Mouse (Mus musculus) fat pad, adult 2 months (tissue): Measurements from ENCODE around the gene Cspg4.

Experiments
- DNase-seq: peaks from one replicate; pipeline ENCODE4 v3.0.0-alpha.2; 2011; ENCODE audit warnings: low read depth, low spot score; ENCODE audit errors: extremely low read depth

Gene Cspg4

DNA sequence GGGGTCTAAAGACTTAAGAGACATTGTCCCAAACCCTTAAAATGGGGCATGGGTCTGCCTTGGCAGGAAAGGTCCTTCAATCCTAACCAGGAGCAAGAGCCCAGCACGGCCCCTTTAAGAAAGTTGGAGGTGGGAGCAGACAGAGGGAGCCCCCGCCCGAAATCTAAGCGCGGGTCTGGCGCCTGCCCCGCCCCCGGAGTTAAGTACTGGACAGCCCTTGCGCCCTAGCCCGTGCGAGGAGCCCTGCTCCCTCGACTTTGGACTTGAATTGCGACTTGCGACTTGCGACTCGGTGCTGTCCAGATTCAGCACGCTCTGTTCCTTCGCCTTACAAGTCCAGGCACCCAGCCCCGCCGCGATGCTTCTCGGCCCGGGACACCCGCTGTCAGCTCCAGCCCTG lies at the start of gene Cspg4:
Gene Cspg4, plus strand, starts transcription at position 202 of the 400 bp plus-strand sequence.
- no peak for DNase-seq

DNA sequence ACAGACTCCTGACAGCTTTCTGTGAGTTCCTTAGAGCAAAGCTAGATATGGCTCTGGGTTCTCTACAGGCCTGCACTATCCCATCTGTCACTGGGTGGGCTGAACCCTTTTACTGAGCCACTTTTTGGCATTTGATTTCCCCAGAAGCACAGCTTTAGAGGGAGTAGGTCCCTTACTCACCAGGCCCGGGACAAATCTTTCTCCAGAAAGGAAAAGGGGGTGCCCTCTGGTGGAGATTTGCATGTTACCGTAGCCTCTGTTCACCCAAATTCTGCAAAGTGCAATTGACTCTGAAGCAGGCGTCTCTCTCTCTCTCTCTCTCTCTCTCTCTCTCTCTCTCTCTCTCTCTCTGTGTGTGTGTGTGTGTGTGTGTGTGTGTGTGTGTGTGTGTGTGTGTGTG lies 39.9 kb upstream of the Cspg4 start:
- no peak for DNase-seq

DNA sequence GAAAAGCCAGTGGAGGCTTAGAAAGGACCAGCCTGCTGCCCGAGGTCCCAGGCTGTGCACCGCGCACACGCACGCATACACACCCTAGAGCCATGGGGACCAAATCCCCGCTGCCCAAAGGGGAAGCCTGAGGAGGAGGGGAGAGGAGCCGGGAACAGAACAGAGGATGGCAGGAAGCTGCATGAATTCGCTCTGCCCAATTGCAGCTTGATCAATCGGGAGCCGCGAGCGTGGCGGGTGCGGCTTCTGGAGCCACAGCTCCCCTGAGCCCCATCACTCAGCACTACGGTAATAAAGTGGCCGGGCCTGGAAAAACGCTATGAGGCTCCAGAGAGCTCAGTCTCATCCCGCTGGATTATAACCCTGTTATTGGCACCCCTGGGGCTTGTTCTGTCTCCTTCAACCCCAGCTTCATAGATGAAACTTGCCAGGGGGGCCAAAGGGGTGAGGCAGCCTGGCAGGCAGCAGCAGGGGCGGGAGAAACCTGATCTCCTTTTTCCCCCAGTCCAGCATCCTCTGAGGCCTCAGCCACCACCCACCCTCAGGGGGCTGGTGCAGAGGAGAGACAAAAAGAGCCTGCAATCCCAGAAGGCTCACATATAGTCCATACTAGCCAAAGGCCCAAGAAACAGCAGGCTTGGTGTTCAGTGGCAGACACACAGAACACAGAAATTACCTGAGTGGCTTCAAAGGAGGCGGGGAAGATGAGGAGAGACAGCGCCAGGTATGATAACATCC lies 39.2 kb upstream of the Cspg4 start:
- no peak for DNase-seq

DNA sequence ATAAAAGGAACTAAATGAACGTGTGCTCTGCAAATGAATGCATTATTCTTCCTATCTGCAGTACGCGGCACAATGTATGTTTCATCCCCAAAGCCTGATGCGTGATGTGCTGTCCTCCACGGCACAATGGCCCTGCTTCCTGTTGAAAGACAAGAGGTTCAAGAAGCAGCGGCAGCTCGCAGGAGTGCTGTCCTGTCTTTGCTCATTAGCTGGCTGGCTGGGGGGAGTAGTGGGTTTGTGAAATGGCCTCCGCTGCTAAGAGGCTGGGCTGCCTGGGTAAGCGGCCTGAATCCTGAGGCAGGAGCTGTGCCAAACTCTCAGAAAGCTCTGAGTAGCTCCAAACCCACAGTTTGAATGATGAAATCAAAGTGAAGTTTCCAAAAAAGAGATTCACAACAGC lies 36.7 kb upstream of the Cspg4 start:
- DNase-seq, result no peak

DNA sequence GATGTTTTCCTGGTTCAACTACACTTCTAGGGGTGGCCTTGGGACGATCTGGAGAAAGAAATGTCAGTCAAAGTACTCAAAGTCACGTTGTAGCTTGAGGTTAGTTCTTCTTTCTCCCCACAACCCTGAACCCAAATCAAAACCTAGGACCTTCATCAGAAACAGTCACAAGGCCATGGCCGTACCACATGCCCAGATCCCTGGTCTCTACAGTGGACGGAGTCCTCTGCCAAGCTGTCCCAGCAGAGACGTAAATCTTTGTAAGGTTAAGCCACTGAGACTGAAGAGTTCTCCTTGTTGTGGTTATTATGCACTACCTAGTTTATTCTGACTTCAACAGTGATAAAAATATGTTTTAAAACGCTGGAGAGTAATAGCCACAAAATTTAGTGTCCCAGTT lies 36.0 kb upstream of the Cspg4 start:
- DNase-seq, result no peak

DNA sequence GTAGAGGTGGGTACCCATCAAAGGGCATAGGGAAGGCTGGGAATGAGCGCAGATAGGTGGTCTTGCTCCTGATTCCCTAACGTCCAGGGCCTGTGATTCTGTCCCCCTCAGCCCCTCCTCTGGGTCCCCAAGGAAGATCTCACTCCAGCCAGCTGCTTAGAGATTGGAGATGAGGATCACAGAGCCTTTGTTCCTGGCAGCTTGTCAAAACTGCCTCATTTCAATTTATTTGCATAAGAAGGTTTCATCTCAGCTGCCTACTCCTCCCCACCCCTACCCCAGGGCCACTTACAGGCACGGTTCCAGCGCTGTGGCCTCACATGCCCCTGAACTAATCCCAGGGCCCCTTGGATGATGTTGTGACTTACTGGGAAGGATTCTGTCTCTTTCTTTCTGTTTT lies 34.7 kb upstream of the Cspg4 start:
- no peak for DNase-seq

DNA sequence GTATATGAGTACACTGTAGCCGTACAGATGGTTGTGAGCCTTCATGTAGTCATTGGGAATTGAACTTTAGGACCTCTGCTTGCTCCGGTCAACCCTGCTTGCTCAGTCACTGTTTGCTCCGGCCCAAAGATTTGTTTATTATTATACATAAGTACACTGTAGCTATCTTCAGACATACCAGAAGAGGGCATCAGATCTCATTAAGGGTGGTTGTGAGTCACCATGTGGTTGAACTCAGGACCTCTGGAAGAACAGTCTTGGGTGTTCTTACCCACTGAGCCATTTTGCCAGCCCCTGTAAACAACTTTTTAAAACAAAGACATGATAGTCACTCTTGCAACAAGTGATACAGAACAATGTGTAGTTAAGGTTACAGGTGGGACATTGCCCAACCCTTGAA lies 32.9 kb upstream of the Cspg4 start:
- no peak for DNase-seq

DNA sequence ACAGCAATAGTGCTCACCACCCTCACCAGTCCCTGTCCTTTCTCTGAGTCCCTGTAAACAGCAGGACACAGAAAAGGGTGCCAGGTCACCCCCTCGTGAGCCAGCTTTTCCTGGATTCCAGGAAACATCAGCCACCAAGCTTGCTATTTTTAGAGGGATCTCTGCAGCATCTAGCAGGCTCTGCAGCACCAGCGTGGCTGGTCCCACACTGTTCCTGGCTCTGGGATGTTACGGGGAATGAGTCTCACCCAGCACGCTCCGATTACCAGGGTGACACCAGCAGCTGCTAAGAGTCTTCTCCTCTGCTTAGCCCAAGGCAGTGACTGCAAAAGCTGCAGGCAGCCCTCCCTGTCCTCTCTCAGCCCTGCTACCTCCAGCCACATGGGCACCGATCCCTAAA lies 31.9 kb upstream of the Cspg4 start:
- DNase-seq, result no peak

DNA sequence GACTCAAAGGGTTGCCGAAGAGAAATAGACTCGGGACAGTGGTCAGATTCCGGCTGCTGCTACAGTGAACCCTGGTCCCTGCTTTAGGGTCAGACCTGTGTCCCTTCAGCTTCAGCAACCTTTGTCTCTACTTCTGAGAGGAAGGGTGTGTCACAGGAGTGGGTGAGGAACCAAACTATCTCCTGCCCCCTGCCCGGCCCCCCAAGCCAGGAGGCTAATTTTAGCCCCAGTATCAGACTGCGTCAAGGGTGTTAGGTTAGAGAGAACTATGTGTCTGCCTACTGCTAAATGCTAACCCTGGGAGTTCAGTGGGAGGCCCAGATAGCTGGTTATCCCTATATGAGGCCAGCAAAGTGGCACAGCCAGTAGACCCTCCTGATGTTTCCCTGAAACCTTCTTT lies 29.7 kb upstream of the Cspg4 start:
- DNase-seq, result no peak

DNA sequence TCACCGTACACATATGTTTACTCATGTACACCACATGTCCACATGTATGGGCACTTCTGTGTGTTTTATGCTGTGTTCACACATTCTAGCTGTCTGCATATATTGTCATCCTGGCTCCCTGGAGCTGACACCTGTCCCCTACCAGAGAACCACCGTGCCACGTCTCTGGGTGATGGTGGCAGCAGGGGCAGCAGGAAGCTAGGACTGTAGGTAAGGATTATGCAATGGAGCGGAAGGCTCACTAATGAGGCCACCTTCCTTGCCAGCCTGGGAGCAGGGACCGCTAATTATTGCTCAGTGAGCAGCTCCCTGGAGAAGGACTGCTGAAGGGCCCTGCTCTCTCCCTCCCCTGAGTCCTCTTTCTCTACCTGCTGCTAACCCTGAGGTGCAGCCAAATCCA lies 24.1 kb upstream of the Cspg4 start:
- no peak for DNase-seq

DNA sequence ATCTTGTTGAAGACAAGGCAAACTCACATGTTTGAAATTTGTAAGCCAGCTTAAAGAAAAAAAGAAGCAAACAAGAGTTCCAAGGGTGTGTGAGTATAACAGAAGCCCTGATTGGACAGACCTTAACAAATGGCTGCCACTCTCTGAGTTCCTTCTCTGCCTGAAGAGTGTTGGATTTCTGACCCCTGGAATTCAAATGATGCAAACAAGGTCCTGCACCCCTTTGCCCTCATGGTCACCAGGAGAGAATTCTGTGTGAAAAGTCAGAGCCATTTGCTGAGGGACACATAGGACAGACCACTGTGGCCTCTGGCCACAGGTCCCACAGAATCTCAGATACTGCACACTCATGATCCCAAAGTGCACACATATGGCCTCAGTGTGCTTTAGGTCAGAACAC lies 23.0 kb upstream of the Cspg4 start:
- no peak for DNase-seq

DNA sequence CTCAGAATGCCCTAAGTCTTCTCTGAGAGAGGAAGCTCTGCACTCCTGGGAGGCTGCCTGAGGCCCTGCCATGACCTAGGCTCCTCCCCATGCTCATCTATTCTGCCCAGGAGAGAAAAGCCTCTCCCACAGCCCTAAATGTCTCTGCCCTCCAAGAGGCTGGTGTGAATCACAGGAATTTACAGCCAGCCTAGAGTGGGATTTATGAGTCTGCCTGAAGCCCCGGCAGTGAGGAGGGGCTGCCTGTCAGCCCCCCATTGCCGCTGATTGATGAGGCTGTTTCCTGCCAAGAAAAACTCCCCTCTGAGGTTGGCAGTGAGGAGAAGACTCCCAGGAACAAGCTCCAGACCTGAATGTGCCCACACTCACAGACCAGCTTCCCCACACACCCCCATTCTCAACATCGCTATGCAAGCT lies 22.5 kb upstream of the Cspg4 start:
- DNase-seq, result no peak

DNA sequence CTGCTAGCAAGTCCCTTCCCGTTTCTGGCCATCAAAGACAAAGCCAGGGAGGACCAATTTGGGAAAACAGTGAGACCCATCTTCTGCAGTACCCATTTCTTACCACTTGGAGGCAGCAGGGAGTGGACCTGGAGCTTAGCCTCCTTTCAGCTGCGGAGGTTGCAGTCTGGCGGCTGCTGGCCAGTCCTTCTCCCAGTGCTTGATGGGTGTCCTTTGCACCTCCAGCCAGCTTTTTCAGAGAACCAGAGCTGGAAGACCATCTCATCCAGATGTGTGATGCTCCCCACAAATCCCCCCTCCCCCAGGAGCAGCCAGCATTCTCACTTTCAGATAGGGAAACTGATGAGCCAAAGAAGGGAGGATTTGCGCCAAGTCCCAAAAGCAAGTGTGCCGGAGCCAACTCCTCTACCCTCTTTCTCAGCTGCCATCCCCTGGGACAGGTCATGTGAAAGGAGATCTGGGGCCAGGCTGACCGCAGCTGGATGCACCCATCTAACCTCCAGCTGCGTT lies 21.1 kb upstream of the Cspg4 start:
- no peak for DNase-seq

DNA sequence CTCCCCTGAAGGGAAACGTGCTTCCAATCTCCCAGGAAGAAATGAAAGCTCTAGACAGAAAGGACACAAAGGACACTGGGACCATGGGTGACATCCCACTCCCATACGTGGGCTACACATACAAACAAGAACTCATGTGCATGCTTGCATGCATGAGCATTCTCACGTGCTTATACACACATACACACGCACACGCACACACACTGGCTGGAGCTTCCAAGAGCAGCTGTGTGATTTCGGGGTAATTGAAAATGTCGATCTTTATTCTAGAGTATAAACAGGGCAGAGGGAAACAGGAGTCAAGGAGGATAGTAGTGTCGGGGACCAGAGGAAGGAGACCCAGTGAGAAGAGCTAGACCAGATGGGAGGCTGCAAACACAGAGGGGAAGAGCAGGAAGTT lies 20.2 kb upstream of the Cspg4 start:
- DNase-seq, result no peak

DNA sequence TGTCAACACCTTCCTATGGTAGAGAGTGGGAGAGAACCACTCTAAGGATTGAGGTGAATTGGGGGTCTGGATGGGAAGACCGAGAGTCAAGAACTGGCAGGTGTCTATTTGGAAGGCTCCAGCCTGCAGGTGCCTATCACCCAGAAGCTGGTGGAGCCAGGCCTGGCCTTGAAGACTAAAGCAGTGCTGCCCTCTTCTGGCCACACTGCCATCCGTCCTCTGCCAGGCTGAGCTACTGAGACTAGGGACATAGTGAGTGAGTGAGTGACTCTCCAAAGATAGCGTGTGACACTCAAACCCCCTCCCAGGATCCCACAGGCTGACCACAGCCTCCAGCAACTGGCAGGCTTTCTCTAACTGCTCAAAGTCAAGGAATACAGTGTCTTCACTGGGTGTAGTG lies 17.3 kb upstream of the Cspg4 start:
- DNase-seq, result no peak

DNA sequence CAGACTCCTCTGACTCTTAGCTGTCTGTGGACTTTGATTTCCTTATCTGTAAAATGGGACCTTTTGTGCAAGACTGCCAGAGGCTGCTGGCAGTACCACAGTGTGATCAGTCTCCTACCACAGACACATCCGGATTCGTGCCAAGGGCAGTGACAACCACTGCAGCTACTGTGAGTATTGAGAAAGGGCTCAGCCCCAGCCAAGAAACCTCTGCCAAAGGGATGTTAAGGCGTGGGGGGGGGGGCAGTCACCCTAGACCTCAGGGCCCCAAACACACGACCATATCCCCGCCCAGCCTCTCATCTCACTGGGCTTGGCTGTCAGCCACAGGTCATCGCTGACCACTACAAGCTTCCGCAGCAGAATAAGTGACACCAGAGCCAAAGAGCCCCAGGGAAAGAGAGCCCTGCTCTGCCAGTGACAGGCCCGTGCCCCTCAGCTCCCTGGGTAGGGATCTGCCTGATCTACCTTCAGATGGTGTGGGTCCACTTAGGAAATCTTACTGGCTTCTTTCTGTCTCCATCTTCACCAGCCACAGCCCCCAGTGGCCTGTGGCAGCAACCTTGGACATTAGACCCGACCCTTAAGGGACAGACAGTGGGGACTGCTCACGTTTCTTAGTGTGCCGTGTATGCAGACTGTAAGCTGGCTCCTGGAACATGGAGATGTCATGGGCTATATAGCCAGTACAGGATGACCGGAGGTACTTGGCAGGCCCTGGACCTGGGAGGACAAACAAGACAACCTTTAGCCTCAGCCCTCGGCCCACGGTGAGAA lies 14.5 kb upstream of the Cspg4 start:
- peak; percentile 45 for DNase-seq

DNA sequence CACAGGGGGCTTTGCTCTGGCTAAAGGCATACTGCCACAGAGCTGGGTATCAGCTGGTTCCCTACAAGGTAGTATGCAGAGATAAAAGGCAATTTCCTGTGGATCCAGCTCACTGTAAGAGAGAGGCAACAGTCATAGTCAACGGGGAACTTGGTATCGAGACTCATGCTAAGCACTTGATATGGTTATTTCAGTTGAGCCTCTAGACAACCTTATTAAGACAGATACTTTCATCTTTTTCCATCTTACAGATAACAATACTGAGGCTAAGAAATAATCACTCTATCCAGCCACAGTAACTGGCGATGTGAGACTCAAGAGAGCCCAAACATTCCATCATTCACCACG lies 14.0 kb upstream of the Cspg4 start:
- no peak for DNase-seq

DNA sequence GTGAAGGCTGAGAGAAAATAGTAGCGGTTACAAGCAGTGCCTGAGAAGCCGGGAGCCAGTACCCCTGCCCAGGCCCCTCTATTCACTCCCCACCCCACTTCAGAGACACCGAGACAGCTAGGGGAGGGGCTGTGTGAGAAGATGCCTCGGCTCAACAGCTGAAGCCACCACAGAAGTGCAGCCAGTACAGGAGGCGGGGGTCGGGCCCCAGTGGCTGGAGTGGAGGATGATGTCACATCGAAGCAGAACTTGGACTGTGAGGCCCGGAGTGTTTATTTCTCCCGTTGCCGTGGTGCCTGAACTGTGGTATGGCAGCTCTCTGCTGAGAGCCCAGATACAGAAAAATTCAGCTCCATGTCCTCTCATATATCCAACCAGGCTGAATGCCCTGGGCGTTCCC lies 13.1 kb upstream of the Cspg4 start:
- DNase-seq, result no peak

DNA sequence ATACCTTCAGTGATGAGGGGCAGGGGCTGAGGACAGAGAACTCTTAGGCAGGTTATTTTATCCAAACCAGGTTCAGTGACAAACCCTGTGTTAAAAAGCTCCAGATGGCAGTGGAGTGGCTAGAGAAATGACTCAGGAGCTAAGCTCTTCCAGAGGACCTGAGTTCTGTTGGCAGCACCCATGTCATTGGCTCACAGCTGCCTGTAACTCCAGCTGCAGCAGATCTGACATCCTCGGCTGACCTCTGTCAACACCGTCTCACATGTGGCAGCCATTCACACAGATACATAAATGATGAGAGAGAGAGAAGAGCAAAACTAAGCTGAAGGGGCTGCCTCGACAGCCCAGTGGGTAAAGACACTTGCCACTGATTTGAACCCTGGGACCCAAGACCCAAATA lies 7.4 kb upstream of the Cspg4 start:
- DNase-seq, result no peak

DNA sequence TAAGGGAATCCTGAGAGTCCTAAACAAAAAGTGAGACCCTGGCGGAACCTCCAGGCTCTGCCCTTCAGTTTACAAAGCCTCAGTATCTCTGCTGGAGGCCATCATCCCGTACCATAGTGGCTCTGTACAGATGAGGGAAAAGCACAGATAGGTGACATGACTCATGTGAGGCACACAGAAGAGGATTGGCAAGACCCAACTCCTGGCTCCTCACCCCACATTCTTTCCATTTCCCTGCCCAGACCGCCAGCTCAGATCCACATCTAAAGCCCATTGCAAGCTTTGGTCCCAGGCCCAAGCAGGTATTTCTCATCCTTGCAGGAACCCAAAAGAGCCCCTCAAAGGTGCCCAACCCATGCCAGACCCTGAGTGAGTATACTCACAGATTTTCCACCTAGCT lies 4.8 kb upstream of the Cspg4 start:
- DNase-seq, result no peak

DNA sequence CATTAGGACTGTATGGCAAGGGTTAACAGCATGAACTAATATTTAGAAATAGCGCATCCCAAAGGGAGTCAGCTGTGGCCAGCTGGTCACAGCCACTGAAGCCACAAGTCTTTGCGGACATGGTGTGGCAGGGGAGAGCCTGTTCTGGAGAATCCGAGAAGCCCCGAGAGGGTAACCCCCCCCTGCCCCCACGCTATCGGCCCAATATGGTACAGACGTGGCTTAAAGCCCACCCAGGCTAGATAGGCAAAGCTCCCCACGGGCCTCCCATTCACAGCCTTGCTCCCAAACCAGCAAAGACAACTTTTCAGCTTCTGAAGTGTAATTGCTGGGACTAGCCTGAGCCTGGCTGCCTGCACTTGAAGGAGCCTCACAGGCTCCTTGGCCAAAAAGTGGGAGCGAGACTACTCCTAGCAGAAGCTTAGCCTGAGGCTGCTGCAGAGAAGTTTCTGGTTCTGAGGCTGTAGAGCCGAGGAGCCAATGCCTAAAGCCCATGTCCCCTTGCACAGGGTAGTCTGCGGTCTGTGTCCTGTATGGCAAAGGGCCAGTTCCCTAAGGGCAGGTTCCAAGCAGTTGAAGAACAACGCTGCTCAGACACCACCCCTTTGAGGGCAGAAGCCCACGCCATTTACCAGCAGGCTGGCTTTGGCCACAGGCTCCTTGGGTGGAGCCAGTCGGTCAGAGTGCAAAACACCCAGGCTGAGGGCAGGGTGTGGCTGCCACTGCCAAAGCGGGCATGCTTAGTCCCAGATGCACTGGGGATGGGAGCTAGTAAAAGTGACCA lies 4.2 kb upstream of the Cspg4 start:
- no peak for DNase-seq

DNA sequence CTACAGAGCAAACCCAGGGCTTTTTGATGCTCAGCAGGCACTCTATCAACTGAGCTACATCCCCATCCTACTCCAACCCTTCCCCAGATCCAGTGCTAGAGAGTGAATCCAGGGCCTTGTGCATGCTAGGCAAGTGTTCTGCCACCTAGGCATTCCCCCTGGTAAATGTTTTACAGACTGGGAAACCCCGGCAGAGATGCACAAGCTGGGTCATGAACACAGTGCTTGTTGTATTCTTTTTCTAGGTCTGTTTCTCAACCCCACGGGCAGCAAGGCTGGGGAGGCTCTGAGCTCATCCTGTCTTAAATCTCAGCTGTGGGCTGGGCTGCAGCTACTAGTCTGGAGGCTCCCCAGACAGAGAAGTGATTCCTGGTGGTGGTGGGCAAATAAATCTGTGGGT lies 2.0 kb upstream of the Cspg4 start:
- DNase-seq, result no peak
